Mouse (Mus musculus) midbrain, embryonic 16.5 days (tissue): ENCODE data around the gene Tnip3. TPM values are rescaled to one million over a fixed set of nuclear protein-coding genes. Genes with fewer than 3 reads are reported as not detected.

Experiments used
- ATAC-seq: fragments of 200-750 bp; cut with Nextera tagmentation; 2 replicates; pipeline ENCODE4 v1.8.0; 2017; ENCODE audit warnings: moderate TSS enrichment
- H3K27ac ChIP-seq: fragments of 300-500 bp; sonication (generic); 2 replicates; pipeline ENCODE4 v1.5.1; 2014; ENCODE audit warnings: mild to moderate bottlenecking, low read length, mixed read lengths
- H3K27me3 ChIP-seq: fragments of 300-500 bp; sonication (generic); 2 replicates; pipeline ENCODE4 v1.6.1; 2014; ENCODE audit warnings: low read depth, low read length, mixed read lengths; ENCODE audit not compliant: control insufficient read depth, insufficient read depth
- H3K36me3 ChIP-seq: fragments of 300-500 bp; sonication (generic); 2 replicates; pipeline ENCODE4 v1.6.1; 2014; ENCODE audit warnings: mild to moderate bottlenecking, low read length, moderate library complexity, mixed read lengths; ENCODE audit not compliant: control insufficient read depth, insufficient read depth
- H3K4me1 ChIP-seq: fragments of 300-500 bp; sonication (generic); 2 replicates; pipeline ENCODE4 v1.6.1; 2014; ENCODE audit warnings: mild to moderate bottlenecking, low read length, mixed read lengths; ENCODE audit not compliant: control insufficient read depth, insufficient read depth
- H3K4me2 ChIP-seq: fragments of 300-500 bp; sonication (generic); 2 replicates; pipeline ENCODE4 v1.6.1; 2014; ENCODE audit warnings: mild to moderate bottlenecking, low read length, mixed read lengths
- H3K4me3 ChIP-seq: fragments of 300-500 bp; sonication (generic); 2 replicates; pipeline ENCODE4 v1.5.1; 2014; ENCODE audit warnings: low read depth, mild to moderate bottlenecking, low read length, moderate library complexity, mixed read lengths
- H3K9ac ChIP-seq: fragments of 300-500 bp; sonication (generic); 2 replicates; pipeline ENCODE4 v1.6.1; 2014; ENCODE audit warnings: low read depth, low read length, mixed read lengths
- H3K9me3 ChIP-seq: fragments of 300-500 bp; sonication (generic); replicated peaks from 2 replicates; pipeline ENCODE4 v1.6.1; 2014; ENCODE audit warnings: mild to moderate bottlenecking, low read length, mixed read lengths; ENCODE audit not compliant: control insufficient read depth, poor library complexity, severe bottlenecking
- WGBS: fragments of 180-500 bp; shearing (Covaris S2); extraction: QIAGEN DNeasy Blood & Tissue Kit; methylation state at CpG from one replicate; pipeline ENCODE4 v1.1.7; 2014; 5-methylcytosine and 5-hydroxymethylcytosine counted together
- polyA plus RNA-seq: library from polyadenylated mRNA; unstranded; fragments of >200 nt; fragmentation: Nextera tagmentation; extraction: Ambion mirVana; gene quantifications from 2 replicates; pipeline ENCODE4 v1.2.1, GENCODE M21; 2015

Gene Tnip3
- polyA plus RNA-seq, 1 experiment from 2014 or later = not detected

DNA sequence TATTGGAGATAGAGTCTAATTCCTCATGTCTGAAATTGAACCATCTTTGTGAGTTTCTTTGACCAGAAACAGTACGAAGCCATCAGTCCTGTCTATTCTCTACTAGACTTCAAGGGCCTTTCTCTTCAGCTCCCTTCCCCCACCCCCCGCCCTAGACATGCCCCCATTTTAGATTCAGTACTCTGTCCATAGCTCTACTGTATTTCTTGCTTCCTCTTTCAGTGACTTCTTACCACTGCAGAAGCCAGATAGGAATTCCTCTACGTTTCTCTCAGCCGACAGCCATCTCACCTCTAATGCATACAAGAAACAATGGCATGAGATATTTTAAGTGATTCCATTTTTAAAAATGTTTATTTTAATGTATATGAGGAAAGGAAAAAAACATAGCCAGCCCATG lies 136.2 kb downstream of the Tnip3 start:
- Histone ChIP-seq H3K27ac (no peak overlapping the region), H3K27me3 (no peaks in the 10 kb centered on the region), H3K4me1 (no peaks in the 10 kb centered on the region), H3K4me2 (no peak overlapping the region), H3K4me3 (no peak overlapping the region), H3K36me3 (no peaks in the 10 kb centered on the region), H3K9me3 (no peaks in the 10 kb centered on the region), H3K9ac (no peak overlapping the region)
- no peak for ATAC-seq
- WGBS = 90% methylated on average over 4 of the region's 4 CpGs

GRCm38 (mm10) chr6:65662050-65662449 lies 136.9 kb downstream of the Tnip3 start:
- H3K4me2 ChIP-seq = no peak overlapping the region
- no peak overlapping the region for H3K4me3 ChIP-seq
- no peak for ATAC-seq
- H3K9ac ChIP-seq = no peak overlapping the region
- no peaks in the 10 kb centered on the region for H3K4me1 ChIP-seq
- 75% methylated on average over 2 of the region's 2 CpGs for WGBS
- H3K27ac ChIP-seq = no peak overlapping the region
- no peaks in the 10 kb centered on the region for H3K9me3 ChIP-seq
- no peaks in the 10 kb centered on the region for H3K27me3 ChIP-seq
- no peaks in the 10 kb centered on the region for H3K36me3 ChIP-seq

DNA sequence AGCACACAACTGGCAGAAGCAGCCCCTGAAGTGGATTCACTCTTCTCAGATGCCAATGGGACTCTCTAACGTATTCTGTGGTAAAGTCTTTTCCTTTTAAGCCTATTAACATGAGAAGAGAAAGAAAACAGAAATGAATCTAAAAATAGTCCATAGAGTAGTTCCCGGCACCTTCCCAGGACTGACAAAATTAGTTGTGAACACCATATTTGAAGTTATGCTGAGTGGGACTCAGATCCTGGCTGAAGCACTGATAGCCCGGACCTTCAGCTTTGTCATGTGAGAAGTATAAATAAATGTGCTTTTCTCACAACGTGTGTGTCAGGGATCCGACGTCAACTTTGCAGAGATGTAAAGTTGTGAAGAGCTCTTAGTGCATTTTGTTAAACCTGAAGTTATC lies 138.9 kb downstream of the Tnip3 start:
- no peaks in the 10 kb centered on the region for H3K9me3 ChIP-seq
- no peak overlapping the region for H3K4me2 ChIP-seq
- no peak overlapping the region for H3K4me3 ChIP-seq
- H3K9ac ChIP-seq = no peak overlapping the region
- H3K4me1 ChIP-seq = no peaks in the 10 kb centered on the region
- ATAC-seq = no peak
- H3K27me3 ChIP-seq = no peaks in the 10 kb centered on the region
- no peaks in the 10 kb centered on the region for H3K36me3 ChIP-seq
- no peak overlapping the region for H3K27ac ChIP-seq
- 70% methylated on average over 6 of the region's 6 CpGs for WGBS

DNA sequence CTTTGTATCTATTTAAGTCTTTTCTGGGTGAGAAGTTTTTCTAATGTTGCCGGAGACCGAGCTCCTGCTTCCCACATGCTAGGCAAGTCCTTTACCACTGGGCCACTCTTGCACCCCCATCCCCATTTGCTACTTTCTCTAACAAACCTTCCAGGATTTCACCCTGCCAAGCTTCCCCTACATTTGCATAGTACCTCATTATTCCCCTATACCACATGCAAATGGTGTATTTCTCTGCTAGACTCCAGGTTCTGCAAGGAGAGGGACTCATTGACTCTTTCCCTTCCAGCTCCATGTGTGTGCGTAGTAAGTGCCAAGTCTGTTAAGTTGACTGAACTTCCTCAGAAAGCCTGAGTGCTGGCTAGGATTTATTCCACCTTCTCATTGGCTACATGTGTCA lies 141.2 kb downstream of the Tnip3 start:
- Histone ChIP-seq H3K9ac (no peak overlapping the region), H3K9me3 (no peaks in the 10 kb centered on the region), H3K4me2 (no peak overlapping the region), H3K27ac (no peak overlapping the region), H3K27me3 (no peaks in the 10 kb centered on the region; the same call in 1 of the 2 replicates), H3K4me3 (no peak overlapping the region), H3K4me1 (0 out of 2 replicates have a peak, but pooled peaks cover 3% of the 10 kb centered on the region), H3K36me3 (no peaks in the 10 kb centered on the region)
- 77% methylated on average over 3 of the region's 3 CpGs for WGBS
- ATAC-seq = no peak

- Histone ChIP-seq H3K4me1 (peaks cover 14% of the 10 kb centered on the region; the same call in 1 of the 2 replicates), H3K36me3 (no peaks in the 10 kb centered on the region), H3K4me3 (no peak overlapping the region), H3K27ac (no peak overlapping the region), H3K27me3 (no peaks in the 10 kb centered on the region; the same call in 1 of the 2 replicates), H3K9me3 (no peaks in the 10 kb centered on the region), H3K4me2 (no peak overlapping the region), H3K9ac (no peak overlapping the region)
- ATAC-seq = no peak
- WGBS = 35% methylated on average over 2 of the region's 2 CpGs
These were observed 144.9 kb downstream of the Tnip3 start for GRCm38 (mm10) chr6:65669971-65670370.

GRCm38 (mm10) chr6:65670981-65671411 lies 145.9 kb downstream of the Tnip3 start:
- no peaks in the 10 kb centered on the region for H3K9me3 ChIP-seq
- 1% methylated on average over 20 of the region's 21 CpGs for WGBS
- H3K4me3 ChIP-seq = peak overlapping the region; percentile 67
- no peaks in the 10 kb centered on the region; the same call in 1 of the 2 replicates for H3K27me3 ChIP-seq
- no peak overlapping the region for H3K27ac ChIP-seq
- ATAC-seq = peak; percentile 59
- peaks cover 14% of the 10 kb centered on the region; the same call in 1 of the 2 replicates for H3K4me1 ChIP-seq
- peak overlapping the region; percentile 97 for H3K4me2 ChIP-seq
- H3K36me3 ChIP-seq = no peaks in the 10 kb centered on the region
- H3K9ac ChIP-seq = peak overlapping the region; percentile 64

DNA sequence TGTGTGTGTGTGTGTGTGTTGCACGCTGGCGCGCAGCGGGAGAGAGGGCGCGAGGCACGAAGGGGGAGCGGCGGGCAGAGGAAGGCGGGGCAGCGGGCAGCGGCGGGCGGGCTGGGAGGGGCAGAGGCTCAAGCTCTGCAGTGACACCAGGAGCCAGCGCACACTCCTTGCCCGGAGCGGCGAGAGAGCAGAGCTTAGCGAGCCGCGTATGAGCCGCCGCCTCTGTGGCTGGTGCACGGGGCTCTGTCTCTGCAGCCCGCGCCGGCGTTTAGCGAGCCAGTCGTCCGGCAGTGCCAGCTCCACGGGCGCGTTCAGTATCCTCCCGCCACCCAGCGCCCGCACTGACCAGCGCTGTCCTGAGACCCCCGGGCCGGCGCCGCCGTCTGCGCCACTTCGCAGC lies 146.3 kb downstream of the Tnip3 start, which contains the start of gene Ndnf:
Gene Ndnf, plus strand, starts transcription at position 140 of the 400 bp plus-strand sequence.
- peaks cover 14% of the 10 kb centered on the region; the same call in 1 of the 2 replicates for H3K4me1 ChIP-seq
- peak within 1 kb of the TSS; percentile 50; the same call in 1 of the 2 replicates for H3K27ac ChIP-seq
- H3K4me3 ChIP-seq = peak within 1 kb of the TSS; percentile 67
- H3K9ac ChIP-seq = peak within 1 kb of the TSS; percentile 64
- H3K36me3 ChIP-seq = no peaks in the 10 kb centered on the region
- WGBS = under 1% methylated on average over 32 of the region's 45 CpGs
- H3K9me3 ChIP-seq = no peaks in the 10 kb centered on the region
- ATAC-seq = peak; percentile 94
- peak within 1 kb of the TSS; percentile 97 for H3K4me2 ChIP-seq
- no peaks in the 10 kb centered on the region; the same call in 1 of the 2 replicates for H3K27me3 ChIP-seq

DNA sequence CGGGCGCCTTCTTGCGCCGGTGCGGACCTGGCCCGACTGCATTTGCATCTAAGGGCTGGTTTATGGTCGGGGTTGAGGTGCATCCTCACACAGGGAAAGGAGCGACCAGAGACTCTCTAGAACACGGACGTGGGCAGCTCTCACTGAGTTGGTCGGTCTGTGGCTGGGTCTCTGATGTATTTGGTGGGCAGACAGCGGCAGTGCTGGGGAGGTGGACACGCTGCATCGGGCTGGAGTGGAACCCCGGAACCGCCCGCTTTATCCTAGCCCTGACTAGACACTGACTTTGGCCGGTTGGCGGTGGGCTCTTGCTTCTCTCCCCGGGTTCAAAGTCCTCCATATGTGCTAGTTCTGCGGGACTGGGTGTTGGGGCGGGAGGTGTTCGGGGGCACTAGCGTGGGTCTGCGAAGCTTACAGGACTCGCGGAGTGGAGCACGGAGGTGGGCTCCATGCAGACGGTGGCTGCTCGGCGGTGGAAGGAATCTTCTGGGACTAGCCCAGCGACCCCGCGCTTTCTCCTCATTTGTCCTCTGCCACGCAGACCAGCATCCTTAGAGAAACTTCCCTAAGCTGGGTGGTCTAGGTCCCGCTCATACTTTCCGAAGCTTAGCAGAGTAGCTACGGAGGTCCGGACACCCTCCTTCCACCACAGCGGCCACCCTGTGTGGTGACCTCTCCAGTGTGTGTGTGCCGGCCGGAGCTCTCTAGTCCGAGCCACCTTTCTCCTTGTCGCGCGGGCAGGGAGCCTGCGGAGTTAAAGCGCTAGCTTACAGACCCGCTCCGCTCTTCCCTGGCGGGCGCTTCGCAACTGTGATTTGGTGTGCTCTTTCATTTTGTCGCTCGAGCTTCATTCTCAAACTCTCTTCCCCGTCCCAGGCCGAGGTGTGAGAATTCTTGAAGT lies 147.3 kb downstream of the Tnip3 start:
- Histone ChIP-seq H3K4me2 (peak overlapping the region; percentile 97), H3K4me1 (peaks cover 14% of the 10 kb centered on the region; the same call in 1 of the 2 replicates), H3K4me3 (peak overlapping the region; percentile 67), H3K36me3 (no peaks in the 10 kb centered on the region), H3K9me3 (no peaks in the 10 kb centered on the region), H3K9ac (peak overlapping the region; percentile 64), H3K27ac (no peak overlapping the region), H3K27me3 (no peaks in the 10 kb centered on the region; the same call in 1 of the 2 replicates)
- peak; percentile 59 for ATAC-seq
- WGBS = under 1% methylated on average over 56 of the region's 57 CpGs
